Mouse (Mus musculus) ES-E14 (cell line): ENCODE data around the gene Prrc2b. TPM values are rescaled to one million over a fixed set of nuclear protein-coding genes. Genes with fewer than 3 reads are reported as not detected.

Experiments used
- DNase-seq: peaks from one replicate; pipeline ENCODE4 v3.0.0-alpha.2; 2013; ENCODE audit warnings: low read depth, low spot score
- H3K27ac ChIP-seq: 2 replicates; pipeline ENCODE4 v1.5.1; 2012; ENCODE audit warnings: low read depth, mild to moderate bottlenecking, low read length, moderate library complexity, mixed read lengths; ENCODE audit not compliant: poor library complexity, insufficient read depth, severe bottlenecking
- H3K36me3 ChIP-seq: 2 replicates; pipeline ENCODE4 v1.6.1; 2012; ENCODE audit warnings: mild to moderate bottlenecking, low read length, moderate library complexity, mixed read lengths; ENCODE audit not compliant: control insufficient read depth, poor library complexity, insufficient read depth, severe bottlenecking
- H3K4me1 ChIP-seq, 2 experiments: fragments of 150-350 bp in 1 of 2; sonication (generic) in 1 of 2; 2 replicates each; pipeline ENCODE4 v1.6.1; 2012; ENCODE audit warnings: low read length in 2 of 2, mild to moderate bottlenecking in 1 of 2, mixed read lengths in 1 of 2; ENCODE audit not compliant: control insufficient read depth in 2 of 2, insufficient read depth in 2 of 2, poor library complexity in 1 of 2
- H3K4me3 ChIP-seq, 2 experiments: fragments of 150-350 bp in 1 of 2; sonication (generic) in 1 of 2; 2 replicates each; pipeline ENCODE4 v1.5.1; 2012; ENCODE audit warnings: low read length in 2 of 2, low read depth in 1 of 2, mild to moderate bottlenecking in 1 of 2, mixed read lengths in 1 of 2; ENCODE audit not compliant: insufficient read depth in 1 of 2, poor library complexity in 1 of 2, severe bottlenecking in 1 of 2
- H3K9ac ChIP-seq: 2 replicates; pipeline ENCODE4 v1.6.1; 2012; ENCODE audit warnings: low read depth, mild to moderate bottlenecking, low read length, mixed read lengths; ENCODE audit not compliant: poor library complexity, insufficient read depth, severe bottlenecking
- H3K9me3 ChIP-seq: fragments of 150-350 bp; sonication (generic); 2 replicates; pipeline ENCODE4 v1.6.1; 2012; ENCODE audit warnings: low read depth, mild to moderate bottlenecking, low read length; ENCODE audit not compliant: control insufficient read depth, insufficient read depth
- CHD2 ChIP-seq: IDR thresholded peaks from 2 replicates; pipeline ENCODE4 v1.6.1; 2014; ENCODE audit warnings: mild to moderate bottlenecking, low read depth, low read length, inconsistent platforms
- HCFC1 ChIP-seq: IDR thresholded peaks from 2 replicates; pipeline ENCODE4 v1.6.1; 2012; ENCODE audit warnings: low read length, inconsistent platforms, borderline replicate concordance; ENCODE audit not compliant: insufficient read depth
- MAFK ChIP-seq: IDR thresholded peaks from 2 replicates; pipeline ENCODE4 v1.6.1; 2014; ENCODE audit warnings: mild to moderate bottlenecking, low read depth, low read length, inconsistent platforms; ENCODE audit not compliant: insufficient read depth
- ZC3H11A ChIP-seq: IDR thresholded peaks from 2 replicates; pipeline ENCODE4 v1.6.1; 2012; ENCODE audit warnings: low read depth, mild to moderate bottlenecking, inconsistent platforms, low read length, borderline replicate concordance
- ZNF384 ChIP-seq: IDR thresholded peaks from 2 replicates; pipeline ENCODE4 v1.6.1; 2012; ENCODE audit warnings: low read depth, low read length, inconsistent platforms
- in situ Hi-C, 2 experiments: fragments of 600-800 bp; cut with MboI; formaldehyde crosslinking; loops; one replicate each; pipeline ENCODE4 v1.15.1; 2025; ENCODE audit warnings: low sequenced_read_pairs in 2 of 2, inconsistent platforms in 1 of 2; ENCODE audit not compliant: unreplicated experiment in 2 of 2
- total RNA-seq: library from RNA; depleted of rRNA; stranded (reverse); fragments of 300-350 nt; gene quantifications from 2 replicates; pipeline ENCODE4 v1.2.3, GENCODE M21; 2012; rRNA removed

Prrc2b gene
- total RNA-seq, 1 experiment: 75.1 TPM

DNA sequence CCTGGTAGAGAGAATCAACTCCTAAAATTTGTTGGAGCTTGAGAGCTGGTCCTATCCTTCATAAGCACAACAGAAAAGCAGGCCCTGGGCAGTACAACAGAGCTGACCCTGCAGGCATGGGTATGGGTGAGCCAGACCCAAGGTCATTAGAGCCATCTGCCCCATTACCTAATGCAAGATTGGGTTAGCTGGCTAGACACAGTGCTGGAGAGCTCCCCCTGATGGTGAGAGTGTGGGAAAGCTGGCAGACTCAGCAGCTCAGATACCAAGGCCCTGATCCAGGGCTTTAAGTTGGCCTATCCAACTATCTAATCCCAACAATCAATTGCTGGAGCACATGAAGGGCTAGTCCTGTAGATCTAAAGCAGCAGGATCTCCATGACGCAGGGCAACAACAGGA, 131.8 kb downstream of the Prrc2b start:
- in situ Hi-C loops: no loop called here
- Histone ChIP-seq H3K36me3 (peaks cover 30% of the 10 kb centered on the region), H3K9me3 (no peaks in the 10 kb centered on the region), H3K4me3 (no peak overlapping the region), H3K4me1 (0 out of 4 replicates have a peak, but pooled peaks cover 0 to 3% of the 10 kb centered on the region in 2 experiments), H3K27ac (no peak overlapping the region), H3K9ac (no peak overlapping the region)
- DNase-seq: peak; percentile 75
- TF ChIP-seq MAFK (no peak), ZC3H11A (peak; percentile 14; the same call in 1 of the 2 replicates), CHD2 (no peak), HCFC1 (no peak), ZNF384 (no peak)

DNA sequence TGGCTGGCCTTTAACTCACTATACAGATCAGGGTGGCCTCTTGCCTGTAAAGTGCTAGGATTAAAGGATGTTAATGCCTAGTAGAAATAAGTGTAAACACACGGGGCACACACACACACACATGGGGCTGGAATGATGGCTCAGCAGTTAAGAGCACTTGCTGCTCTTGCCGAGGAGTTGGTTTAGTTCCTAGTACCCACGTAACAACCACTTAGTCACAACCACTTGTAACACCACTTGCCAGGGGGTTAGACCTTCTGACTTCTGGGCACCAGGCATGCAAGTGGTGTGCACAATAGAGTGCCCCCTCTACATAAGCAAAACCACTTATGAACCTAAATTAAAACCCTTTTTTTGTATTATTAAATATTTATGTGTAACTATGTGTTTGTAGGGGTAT, 133.1 kb downstream of the Prrc2b start:
- in situ Hi-C loops: no loop called here
- peaks cover 28% of the 10 kb centered on the region for H3K36me3 ChIP-seq
- H3K9ac ChIP-seq: no peak overlapping the region
- no peaks in the 10 kb centered on the region for H3K9me3 ChIP-seq
- no peak overlapping the region for H3K27ac ChIP-seq
- peaks cover 0 to 3% of the 10 kb centered on the region in 2 experiments; a peak in 1 of 4 replicates for H3K4me1 ChIP-seq
- no peak overlapping the region for H3K4me3 ChIP-seq
- DNase-seq: no peak
- no peak for TF ChIP-seq HCFC1
- TF ChIP-seq MAFK: no peak
- TF ChIP-seq CHD2: no peak
- no peak for TF ChIP-seq ZNF384
- TF ChIP-seq ZC3H11A: no peak

Other genes starting within 250 kb of the Prrc2b start
- gene Aif1l, start 200.9 kb upstream of the Prrc2b start, total RNA-seq: 17.6 and 48.5 TPM in 2 replicates
- 74.3 and 77.0 TPM in 2 replicates for gene Nup214, start 176.6 kb upstream of the Prrc2b start, total RNA-seq
- gene Fam78a, start 66.2 kb upstream of the Prrc2b start, total RNA-seq: 4.1 and 4.8 TPM in 2 replicates
- gene Plpp7, start 55.6 kb upstream of the Prrc2b start, total RNA-seq: 1.4 and 4.3 TPM in 2 replicates
- gene Pomt1, start 85.5 kb downstream of the Prrc2b start, total RNA-seq: 36.5 and 63.7 TPM in 2 replicates
- gene Uck1, start 109.1 kb downstream of the Prrc2b start, total RNA-seq: 52.1 and 56.8 TPM in 2 replicates
- gene Golga2, start 136.3 kb downstream of the Prrc2b start, total RNA-seq: 42.2 and 49.9 TPM in 2 replicates
- 172 and 280 TPM in 2 replicates for gene Swi5, start 137.0 kb downstream of the Prrc2b start, total RNA-seq
- 13.6 and 18.7 TPM in 2 replicates for gene Ciz1, start 201.2 kb downstream of the Prrc2b start, total RNA-seq
- gene Dnm1, start 202.3 kb downstream of the Prrc2b start, total RNA-seq: 1.5 and 2.5 TPM in 2 replicates
- 20.0 and 31.3 TPM in 2 replicates for gene 1110008P14Rik, start 230.9 kb downstream of the Prrc2b start, total RNA-seq
- gene Lcn2, start 237.2 kb downstream of the Prrc2b start, total RNA-seq: not detected in 2 replicates
- 24.9 and 30.7 TPM in 2 replicates for gene Ptges2, start 244.8 kb downstream of the Prrc2b start, total RNA-seq